Mouse (Mus musculus): ENCODE data around the gene 1700061G19Rik.

1700061G19Rik gene

GRCm38 (mm10) chr17:56934545-56935330, 59.5 kb downstream of the 1700061G19Rik start:
- TF ChIP-seq GATA4 (IDR thresholded peaks at IDR 0.05; ENCODE audit: insufficient replicate concordance, low read length): no peak

DNA sequence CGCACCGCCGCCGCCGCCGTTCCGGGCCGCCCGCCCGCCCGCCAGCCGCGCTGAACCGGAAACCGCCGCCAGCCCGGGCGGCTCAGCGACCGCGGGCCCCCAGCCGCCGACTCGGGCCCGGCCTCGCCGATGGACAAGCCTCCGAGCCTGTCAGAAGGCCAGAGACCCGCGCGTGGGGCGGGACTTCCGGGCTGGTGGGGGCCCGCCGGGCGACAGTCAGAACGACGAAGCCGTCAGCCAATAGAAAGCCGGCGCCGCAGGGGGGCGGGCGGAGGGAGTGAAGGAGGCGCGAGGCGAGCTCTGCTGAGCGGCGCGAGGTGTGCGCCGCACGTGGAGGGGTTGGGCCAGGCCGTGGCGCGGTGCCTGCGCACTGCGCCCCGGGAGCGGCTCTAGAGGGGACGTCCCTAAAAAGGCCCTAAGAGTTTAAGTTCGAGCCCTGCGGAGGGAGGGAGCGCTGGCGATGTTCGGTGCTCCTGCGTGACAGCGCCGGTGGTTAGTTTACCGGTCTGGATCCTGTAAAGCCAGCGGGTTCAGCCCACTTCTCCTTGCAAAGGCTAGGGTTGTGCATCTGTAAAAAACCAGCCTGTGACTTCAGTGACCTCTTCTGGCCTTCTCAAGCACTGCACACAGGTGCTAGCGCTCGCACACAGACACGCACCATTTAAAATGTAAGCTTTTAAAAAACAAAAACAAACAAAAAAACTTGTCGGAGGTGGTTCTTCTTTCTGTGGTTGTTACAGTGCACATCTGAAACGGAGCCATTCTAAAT, 60.3 kb downstream of the 1700061G19Rik start, which contains the start of gene Mllt1:
Mllt1 (minus strand) TSS at position 53 of the 769 bp plus-strand sequence.
- TF ChIP-seq GATA4 (IDR thresholded peaks at IDR 0.05; ENCODE audit: insufficient replicate concordance, low read length): no peak; the same call in 1 of the 2 replicates

DNA sequence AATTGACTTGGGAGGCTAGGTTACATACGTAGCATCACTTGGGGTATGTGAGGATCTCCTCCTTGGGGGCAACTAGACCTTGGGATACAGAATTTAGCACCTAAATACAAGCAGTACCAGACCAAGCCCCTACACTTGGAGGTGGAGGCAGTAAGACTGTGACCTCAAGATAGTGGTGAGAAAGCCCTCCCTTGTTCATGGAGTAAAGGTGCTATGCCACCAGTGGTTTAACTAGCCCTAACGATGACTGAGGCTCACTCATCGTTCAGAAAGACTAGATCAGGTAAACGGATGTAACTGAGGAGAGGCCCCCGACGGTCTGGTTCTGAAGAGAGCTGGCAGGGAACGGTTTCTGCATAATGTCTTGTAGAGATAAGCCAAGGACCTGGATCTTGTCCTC, 61.5 kb downstream of the 1700061G19Rik start:
- no peak for TF ChIP-seq GATA4 (IDR thresholded peaks at IDR 0.05; ENCODE audit: insufficient replicate concordance, low read length)
